Mouse (Mus musculus) ES-Bruce4 (cell line): ENCODE results near the gene Shroom3. TPM values are rescaled to one million over a fixed set of nuclear protein-coding genes. Genes with fewer than 3 reads are reported as not detected.

ENCODE experiments used
- H3K27ac ChIP-seq: 2 replicates; pipeline ENCODE4 v1.5.1; 2012; ENCODE audit warnings: low read length, inconsistent platforms; ENCODE audit not compliant: insufficient read depth
- H3K27me3 ChIP-seq: 2 replicates; pipeline ENCODE4 v1.6.1; 2012; ENCODE audit warnings: mild to moderate bottlenecking, low read length, inconsistent platforms; ENCODE audit not compliant: control insufficient read depth, poor library complexity, insufficient read depth, severe bottlenecking
- H3K36me3 ChIP-seq: 2 replicates; pipeline ENCODE4 v1.6.1; 2012; ENCODE audit warnings: inconsistent platforms, mild to moderate bottlenecking, low read length, moderate library complexity; ENCODE audit not compliant: control insufficient read depth, poor library complexity, insufficient read depth, severe bottlenecking
- H3K4me1 ChIP-seq: one replicate; pipeline ENCODE4 v1.8.1; 2011; ENCODE audit warnings: low read length; ENCODE audit not compliant: control insufficient read depth, insufficient read depth
- H3K4me3 ChIP-seq: 2 replicates; pipeline ENCODE4 v1.5.1; 2011; ENCODE audit warnings: low read depth, mild to moderate bottlenecking, low read length
- H3K9ac ChIP-seq: 2 replicates; pipeline ENCODE4 v1.6.1; 2012; ENCODE audit warnings: low read depth, mild to moderate bottlenecking, inconsistent platforms; ENCODE audit not compliant: poor library complexity, severe bottlenecking
- H3K9me3 ChIP-seq: replicated peaks from 2 replicates; pipeline ENCODE4 v1.6.1; 2012; ENCODE audit warnings: mild to moderate bottlenecking, low read length, inconsistent platforms; ENCODE audit not compliant: control insufficient read depth, poor library complexity, insufficient read depth, severe bottlenecking
- CTCF ChIP-seq: IDR thresholded peaks from one replicate; pipeline ENCODE4 v1.8.1; 2011; ENCODE audit warnings: low read depth, low read length
- EP300 ChIP-seq: IDR thresholded peaks from 2 replicates; pipeline ENCODE4 v1.6.1; 2011; ENCODE audit warnings: low read depth, low read length; ENCODE audit not compliant: insufficient read depth
- POLR2A ChIP-seq: IDR thresholded peaks from one replicate; pipeline ENCODE4 v1.8.1; 2011; ENCODE audit warnings: low read length; ENCODE audit not compliant: insufficient read depth
- polyA plus RNA-seq: library from polyadenylated mRNA; stranded (reverse); fragments of >200 nt; gene quantifications from 2 replicates; pipeline ENCODE4 v1.2.4, GENCODE M21; 2011; ENCODE audit warnings: low read depth; ENCODE audit not compliant: missing spikeins, insufficient read depth, insufficient read length

The Shroom3 gene
- polyA plus RNA-seq, 1 experiment, result 49.1 TPM

DNA sequence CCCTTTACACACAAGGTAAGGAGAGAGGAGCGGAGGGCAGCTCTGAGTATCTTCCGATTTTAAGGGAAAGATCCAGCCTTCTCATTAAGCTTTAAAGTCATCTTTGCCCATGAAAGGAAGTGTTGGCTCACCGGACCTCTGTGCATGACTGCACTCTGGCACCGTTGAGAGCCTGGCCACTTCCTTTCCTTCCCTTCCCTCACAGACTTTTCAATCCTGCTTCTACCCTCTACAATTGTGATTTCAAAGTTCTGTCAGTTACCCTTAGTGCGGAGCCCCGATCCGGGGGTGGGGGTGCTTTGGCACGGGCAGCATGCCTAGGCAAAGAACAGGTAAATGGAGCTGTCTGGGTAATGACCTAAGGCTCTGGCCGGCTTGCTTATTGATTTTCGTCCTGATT is 244.4 kb downstream of the Shroom3 start:
- TF ChIP-seq POLR2A (no peak), CTCF (no peak), EP300 (no peak)
- H3K36me3 ChIP-seq, result no peaks in the 10 kb centered on the region
- no peak overlapping the region for H3K27ac ChIP-seq
- H3K9ac ChIP-seq, result peak overlapping the region; percentile 63
- H3K4me1 ChIP-seq, result no peaks in the 10 kb centered on the region
- no peaks in the 10 kb centered on the region for H3K27me3 ChIP-seq
- H3K9me3 ChIP-seq, result no peaks in the 10 kb centered on the region
- H3K4me3 ChIP-seq, result no peak overlapping the region

DNA sequence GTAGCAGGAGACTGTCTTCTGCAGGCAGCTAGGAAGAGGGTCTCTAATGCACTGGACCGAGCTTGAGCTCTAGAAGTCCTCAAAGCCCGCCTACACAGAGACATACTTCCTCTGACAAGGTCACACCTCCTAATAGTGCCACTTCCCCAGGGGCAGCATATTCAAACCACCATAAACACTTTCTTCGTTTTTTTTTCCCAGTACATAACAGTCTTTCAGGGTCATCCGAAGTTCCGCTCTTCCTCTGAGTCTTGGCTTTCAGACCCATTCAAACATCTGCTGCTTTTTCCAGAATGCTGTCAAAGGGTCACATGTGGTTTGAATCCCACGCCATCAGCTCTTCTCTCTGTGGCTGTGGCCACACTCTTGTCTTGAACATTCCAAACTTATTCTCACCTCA is 247.3 kb downstream of the Shroom3 start:
- H3K9ac ChIP-seq, result no peak overlapping the region
- peaks cover 11% of the 10 kb centered on the region; the same call in 1 of the 2 replicates for H3K36me3 ChIP-seq
- TF ChIP-seq POLR2A (no peak), EP300 (no peak), CTCF (no peak)
- H3K27ac ChIP-seq, result no peak overlapping the region
- no peaks in the 10 kb centered on the region for H3K4me1 ChIP-seq
- H3K4me3 ChIP-seq, result no peak overlapping the region
- no peaks in the 10 kb centered on the region for H3K27me3 ChIP-seq
- H3K9me3 ChIP-seq, result no peaks in the 10 kb centered on the region

DNA sequence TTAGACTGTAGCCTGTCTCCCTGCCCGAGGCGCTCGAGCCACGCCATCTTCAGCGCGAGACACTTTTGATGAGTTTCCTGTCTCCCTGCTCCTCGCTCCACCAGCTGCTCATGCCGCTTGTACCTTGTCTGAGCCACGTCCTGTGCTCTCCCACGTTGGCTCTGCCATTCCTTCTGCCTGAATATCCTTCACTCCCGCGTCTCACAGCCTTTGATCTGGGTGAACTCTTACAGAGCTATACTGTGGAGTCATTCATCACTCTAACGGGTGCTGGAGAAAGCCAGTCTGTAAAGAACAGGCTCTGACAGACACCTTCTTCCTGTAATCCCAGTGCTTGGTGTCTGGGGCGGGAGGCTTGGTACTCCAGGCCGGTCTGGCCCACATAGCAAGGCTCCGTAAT is 248.1 kb downstream of the Shroom3 start:
- no peaks in the 10 kb centered on the region for H3K9me3 ChIP-seq
- no peaks in the 10 kb centered on the region for H3K4me1 ChIP-seq
- no peak overlapping the region for H3K9ac ChIP-seq
- H3K36me3 ChIP-seq, result peaks cover 17% of the 10 kb centered on the region; the same call in 1 of the 2 replicates
- H3K27me3 ChIP-seq, result no peaks in the 10 kb centered on the region
- no peak overlapping the region for H3K27ac ChIP-seq
- H3K4me3 ChIP-seq, result no peak overlapping the region
- TF ChIP-seq POLR2A, result no peak
- no peak for TF ChIP-seq CTCF
- no peak for TF ChIP-seq EP300

DNA sequence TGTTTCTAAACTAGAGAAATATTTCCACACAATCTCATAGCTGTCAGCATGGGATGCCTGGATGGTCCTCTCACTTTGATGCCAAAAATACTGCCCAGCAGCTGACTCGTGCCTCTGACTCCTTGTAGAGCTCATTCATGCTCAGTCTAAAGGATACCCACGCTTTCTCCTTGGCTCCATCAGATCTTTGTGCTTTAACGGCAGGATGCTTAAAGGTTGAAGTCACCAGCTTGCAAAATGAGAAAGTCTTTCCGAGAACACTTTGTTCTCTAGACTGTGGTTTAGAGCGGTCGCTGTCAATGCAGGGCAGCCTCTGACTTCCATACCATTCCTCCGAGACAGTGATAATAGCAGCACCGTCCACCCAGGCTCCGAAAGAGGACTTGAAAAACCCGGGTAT is 249.8 kb downstream of the Shroom3 start:
- no peaks in the 10 kb centered on the region for H3K9me3 ChIP-seq
- TF ChIP-seq CTCF (no peak), POLR2A (no peak), EP300 (no peak)
- peaks cover 18% of the 10 kb centered on the region for H3K36me3 ChIP-seq
- no peak overlapping the region for H3K4me3 ChIP-seq
- H3K27ac ChIP-seq, result no peak overlapping the region
- no peaks in the 10 kb centered on the region for H3K27me3 ChIP-seq
- H3K4me1 ChIP-seq, result no peaks in the 10 kb centered on the region
- no peak overlapping the region for H3K9ac ChIP-seq

DNA sequence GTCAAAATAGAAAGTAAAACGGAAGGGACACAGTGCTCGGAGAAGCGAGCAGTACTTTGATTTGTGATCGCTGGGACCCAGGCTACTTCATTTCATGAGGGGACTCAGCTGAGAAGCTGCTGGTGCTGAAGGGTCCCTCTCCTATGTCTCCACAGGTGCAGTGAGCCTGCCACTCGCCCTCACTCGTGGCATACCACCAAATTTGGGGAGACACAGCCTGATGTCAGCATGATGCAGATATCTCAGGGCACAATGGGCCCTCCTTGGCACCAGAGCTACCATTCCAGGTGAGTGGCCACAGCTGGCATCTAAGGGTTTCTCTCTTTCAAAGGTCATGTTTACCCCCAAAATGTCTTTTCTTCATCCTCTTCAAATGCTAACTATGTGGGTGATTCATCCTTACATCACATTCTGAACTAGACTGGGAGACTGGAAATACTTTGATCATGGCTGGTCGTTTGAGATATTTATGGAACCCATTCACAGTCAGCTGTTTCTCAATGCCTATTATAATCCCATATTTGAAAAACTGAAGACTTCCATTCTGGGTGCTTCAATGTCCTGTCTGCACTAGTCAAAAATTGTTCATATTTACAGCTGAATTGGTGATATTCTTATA is 250.5 kb downstream of the Shroom3 start:
- Histone ChIP-seq H3K4me1 (no peaks in the 10 kb centered on the region), H3K9me3 (no peaks in the 10 kb centered on the region), H3K27me3 (no peaks in the 10 kb centered on the region), H3K9ac (no peak overlapping the region), H3K4me3 (no peak overlapping the region), H3K27ac (no peak overlapping the region), H3K36me3 (peaks cover 18% of the 10 kb centered on the region)
- no peak for TF ChIP-seq CTCF
- no peak for TF ChIP-seq POLR2A
- no peak for TF ChIP-seq EP300

DNA sequence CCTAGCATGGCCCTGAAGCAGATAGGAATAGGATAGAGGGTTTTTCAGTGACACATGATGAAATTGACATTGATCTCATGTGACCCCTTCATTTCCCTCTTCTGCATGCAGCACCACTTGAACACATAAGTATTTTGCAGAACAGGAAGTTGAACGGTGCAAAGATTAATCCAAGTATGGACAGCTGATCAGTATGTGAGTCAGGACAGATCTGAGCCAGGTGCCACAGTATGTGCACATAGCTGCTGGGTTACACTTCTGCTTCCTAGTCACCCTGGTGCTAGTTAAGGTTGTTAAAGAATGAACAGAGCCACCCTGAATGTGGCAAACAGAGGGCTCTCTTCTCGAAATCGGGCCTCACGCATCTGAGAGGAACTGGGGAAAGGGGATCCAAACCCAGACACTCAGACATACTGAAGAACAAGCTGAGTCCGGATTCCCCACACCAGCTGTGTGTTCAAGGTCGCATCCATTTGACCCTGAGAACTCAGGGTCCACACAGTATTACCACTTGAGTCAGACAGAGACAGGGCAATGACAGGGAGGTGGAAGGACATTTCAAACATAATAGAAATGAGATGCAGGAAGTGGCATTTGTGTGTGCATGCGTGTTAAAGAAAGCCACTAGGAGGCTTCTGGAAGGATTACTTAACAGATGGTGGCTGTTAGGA is 251.2 kb downstream of the Shroom3 start:
- no peak overlapping the region for H3K27ac ChIP-seq
- TF ChIP-seq CTCF (no peak), EP300 (no peak), POLR2A (no peak)
- no peak overlapping the region for H3K4me3 ChIP-seq
- H3K9ac ChIP-seq, result no peak overlapping the region
- H3K36me3 ChIP-seq, result peaks cover 18% of the 10 kb centered on the region
- H3K27me3 ChIP-seq, result no peaks in the 10 kb centered on the region
- H3K9me3 ChIP-seq, result no peaks in the 10 kb centered on the region
- H3K4me1 ChIP-seq, result no peaks in the 10 kb centered on the region
